Mouse (Mus musculus) hematopoietic multipotent progenitor cell, adult 10-12 weeks (in vitro differentiated cells): ENCODE measurements around the gene Klra9. TPM values are rescaled to one million over a fixed set of nuclear protein-coding genes. Genes with fewer than 3 reads are reported as not detected.

ENCODE experiments used
- polyA plus RNA-seq: library from polyadenylated mRNA; stranded (reverse); fragments of >175 nt; gene quantifications from 2 replicates; pipeline ENCODE4 v1.2.3, GENCODE M21; 2012; ENCODE audit warnings: low replicate concordance

The Klra9 gene
- polyA plus RNA-seq = 0.12 and 0.16 TPM in 2 replicates

DNA sequence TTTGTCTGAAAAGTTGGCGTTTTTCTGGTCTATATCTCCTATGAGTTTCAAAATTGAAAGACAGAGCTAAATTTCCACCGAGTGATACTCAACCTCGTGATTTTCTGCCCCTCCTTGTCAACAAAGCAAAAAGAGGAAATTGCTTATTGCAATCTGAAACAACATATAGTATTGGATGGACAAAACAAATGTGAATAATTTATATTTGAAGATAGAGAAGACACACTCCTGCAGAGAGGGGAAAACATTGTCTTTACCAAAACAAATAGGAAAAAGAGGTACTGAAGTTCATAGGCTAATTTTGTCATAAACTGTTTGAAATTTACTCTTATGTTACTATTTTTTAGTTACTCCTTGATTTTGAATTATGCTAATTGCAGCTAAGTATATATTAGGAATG, at the start of gene Klra9:
Gene Klra9 (minus strand): TSS at position 101 of the 400 bp plus-strand sequence.

GRCm38 (mm10) chr6:130233222-130233621, 40.3 kb upstream of the Klra9 start, which contains the start of gene Klra7:
Gene Klra7 (minus strand): TSS chr6:130233322.

GRCm38 (mm10) chr6:130129798-130130197, 63.1 kb downstream of the Klra9 start, which contains the start of gene Klra8:
Gene Klra8 (minus strand): TSS chr6:130129898.

Other genes starting within 250 kb of the Klra9 start
- gene Klra6, start 166.2 kb downstream of the Klra9 start, polyA plus RNA-seq = not detected in 2 replicates
- not detected in 2 replicates for gene Klra4, start 125.8 kb downstream of the Klra9 start, polyA plus RNA-seq
- not detected in 2 replicates for gene Klra8, start 63.2 kb downstream of the Klra9 start, polyA plus RNA-seq
- 0.13 and 0.37 TPM in 2 replicates for gene Klra7, start 40.2 kb upstream of the Klra9 start, polyA plus RNA-seq
- gene Klra10, start 88.8 kb upstream of the Klra9 start, polyA plus RNA-seq = not detected in 2 replicates
- gene Klra3, start 144.5 kb upstream of the Klra9 start, polyA plus RNA-seq = 0.25 and 1.7 TPM in 2 replicates
- 0.07 TPM in 1 of 2 replicates, not detected in the other for gene Klra1, start 193.8 kb upstream of the Klra9 start, polyA plus RNA-seq